ENCODE assay signal across 10 mouse cellular contexts in the genomic region with DNA sequence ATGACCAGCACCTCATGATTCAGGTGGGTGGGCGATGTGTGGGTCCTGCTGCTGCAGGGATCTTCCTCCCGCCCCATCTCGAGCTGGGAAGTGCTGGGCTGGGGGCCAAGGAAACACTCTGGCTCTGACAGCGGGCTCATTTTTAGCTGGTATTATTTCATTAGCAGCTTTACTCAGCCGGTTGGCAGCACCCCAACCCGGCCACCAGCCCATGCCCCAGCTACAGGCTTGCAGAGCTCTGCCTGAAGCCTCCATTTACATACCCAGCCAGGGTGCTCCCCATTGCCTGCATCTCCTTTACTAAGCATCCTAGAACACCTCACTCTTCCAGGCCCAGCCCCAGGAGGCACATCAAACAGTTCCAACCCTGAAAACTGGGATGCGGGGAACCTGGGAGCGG. TPM values are rescaled to one million over a fixed set of nuclear protein-coding genes. Genes with fewer than 3 reads are reported as not detected.
A peak's percentile ranks its signal among the peaks of the same experiment; 100 is the strongest.
DNase-seq lines count a peak whose midpoint lies in the region; ATAC-seq and TF ChIP-seq lines count a peak whose summit lies in the region.
"Had no signal": no experiment of that assay in that cellular context is flagged by ENCODE, and none has a peak within 500 bp of the region (broad histone marks: within the 10 kb centered on the region; RNA-seq: fewer than 3 reads in every experiment).

No protein-coding gene starts in this region.

- no peaks in the 10 kb centered on the region for H3K36me3 ChIP-seq in heart, embryonic 12.5 days
- H3K36me3 ChIP-seq in stomach, postnatal 0 days (ENCODE audit: control insufficient read depth, insufficient read depth, low read length), result no peaks in the 10 kb centered on the region
- no peaks in the 10 kb centered on the region for H3K36me3 ChIP-seq in kidney, embryonic 16.5 days (ENCODE audit: insufficient read depth, low read length)
- no peaks in the 10 kb centered on the region for H3K36me3 ChIP-seq in lung, postnatal 0 days (ENCODE audit: insufficient read depth, low read length)
- H3K36me3 ChIP-seq: liver, embryonic 15.5 days had no signal

- H3K9ac ChIP-seq in heart, embryonic 12.5 days, result no peak overlapping the region
- no peak overlapping the region for H3K9ac ChIP-seq in stomach, postnatal 0 days (ENCODE audit: low read length)
- no peak overlapping the region for H3K9ac ChIP-seq in kidney, embryonic 16.5 days (replicated peaks; ENCODE audit: low read length)
- H3K9ac ChIP-seq in lung, postnatal 0 days (replicated peaks; ENCODE audit: low read depth), result no peak overlapping the region
- H3K9ac ChIP-seq: liver, embryonic 15.5 days had no signal

- H3K4me2 ChIP-seq in heart, embryonic 12.5 days, result no peak overlapping the region
- no peak overlapping the region for H3K4me2 ChIP-seq in stomach, postnatal 0 days (replicated peaks; ENCODE audit: low read depth)
- H3K4me2 ChIP-seq in kidney, embryonic 16.5 days (replicated peaks; ENCODE audit: low read depth, low read length), result no peak overlapping the region
- no peak overlapping the region for H3K4me2 ChIP-seq in lung, postnatal 0 days (replicated peaks; ENCODE audit: low read depth, low read length)
- H3K4me2 ChIP-seq: liver, embryonic 15.5 days had no signal

- ATAC-seq in heart, embryonic 12.5 days (ENCODE audit: insufficient number of reproducible peaks, low FRiP score), result no peak
- no peak for ATAC-seq in stomach, postnatal 0 days (ENCODE audit: low FRiP score, low TSS enrichment)
- no peak for ATAC-seq in kidney, embryonic 16.5 days (ENCODE audit: low FRiP score, low TSS enrichment)
- no peak for ATAC-seq in lung, postnatal 0 days
- ATAC-seq: inflammation-experienced regulatory T-cells, adult 6 months had no signal

- peak; percentile 44 to 46 for DNase-seq in heart, postnatal 10 days
- DNase-seq in cerebellum, adult 11-12 months, result peak; percentile 27
- peak; percentile 41 to 48 for DNase-seq in frontal cortex, postnatal 10 days (ENCODE audit: low spot score in 2 of 2)
- peak; percentile 52 to 72 for DNase-seq in left cerebral cortex, postnatal 25 days (ENCODE audit: low spot score in 2 of 2)
- no peak for DNase-seq in stomach, postnatal 0 days (ENCODE audit: low spot score)
- no peak for DNase-seq in lung, postnatal 0 days (ENCODE audit: low spot score)

- TF ChIP-seq CTCF in stomach, postnatal 0 days (IDR thresholded peaks at IDR 0.05; ENCODE audit: low read depth), result no peak
- no peak for TF ChIP-seq CTCF in lung, postnatal 0 days (IDR thresholded peaks at IDR 0.05)

- peaks cover 22% of the 10 kb centered on the region for H3K4me1 ChIP-seq in heart, embryonic 12.5 days (replicated peaks)
- no peaks in the 10 kb centered on the region for H3K4me1 ChIP-seq in stomach, postnatal 0 days (replicated peaks; ENCODE audit: control insufficient read depth, insufficient read depth)
- no peaks in the 10 kb centered on the region for H3K4me1 ChIP-seq in kidney, embryonic 16.5 days (ENCODE audit: insufficient read depth, low read length)
- H3K4me1 ChIP-seq in lung, postnatal 0 days (ENCODE audit: insufficient read depth, low read depth, low read length), result no peaks in the 10 kb centered on the region

- H3K27ac ChIP-seq in heart, embryonic 12.5 days (ENCODE audit: poor library complexity, severe bottlenecking), result no peak overlapping the region
- no peak overlapping the region for H3K27ac ChIP-seq in stomach, postnatal 0 days (replicated peaks)
- no peak overlapping the region for H3K27ac ChIP-seq in kidney, embryonic 16.5 days (ENCODE audit: low read length)
- no peak overlapping the region for H3K27ac ChIP-seq in lung, postnatal 0 days (ENCODE audit: low read length)
- H3K27ac ChIP-seq: liver, embryonic 15.5 days had no signal

- intact Hi-C loops in heart, postnatal 10 days (cut with DNase I), result no loop called here
- intact Hi-C loops in left cerebral cortex, postnatal 25 days (cut with DNase I), result no loop called here

- TF ChIP-seq EP300 in stomach, postnatal 0 days (optimal IDR thresholded peaks at IDR 0.05), result no peak
- no peak for TF ChIP-seq EP300 in lung, postnatal 0 days (IDR thresholded peaks at IDR 0.05)

- no peaks in the 10 kb centered on the region; the same call in none of the 2 replicates for H3K27me3 ChIP-seq in heart, embryonic 12.5 days (replicated peaks)
- H3K27me3 ChIP-seq in stomach, postnatal 0 days (ENCODE audit: control insufficient read depth, insufficient read depth, low read length), result no peaks in the 10 kb centered on the region
- no peaks in the 10 kb centered on the region for H3K27me3 ChIP-seq in kidney, embryonic 16.5 days (ENCODE audit: insufficient read depth, low read length)
- H3K27me3 ChIP-seq in lung, postnatal 0 days (replicated peaks; ENCODE audit: insufficient read depth, low read length), result no peaks in the 10 kb centered on the region
- H3K27me3 ChIP-seq: liver, embryonic 15.5 days had no signal

- WGBS in heart, embryonic 12.5 days, result 70% methylated on average over 8 of the region's 8 CpGs
- WGBS in stomach, postnatal 0 days, result 57% methylated on average over 8 of the region's 8 CpGs
- 68% methylated on average over 8 of the region's 8 CpGs for WGBS in kidney, embryonic 16.5 days
- 47% methylated on average over 8 of the region's 8 CpGs for WGBS in lung, postnatal 0 days

- no peak overlapping the region for H3K4me3 ChIP-seq in heart, embryonic 12.5 days
- no peak overlapping the region for H3K4me3 ChIP-seq in stomach, postnatal 0 days (ENCODE audit: low read depth, low read length)
- no peak overlapping the region for H3K4me3 ChIP-seq in kidney, embryonic 16.5 days (ENCODE audit: low read length)
- no peak overlapping the region for H3K4me3 ChIP-seq in lung, postnatal 0 days (ENCODE audit: low read depth, low read length)
- H3K4me3 ChIP-seq: liver, embryonic 15.5 days had no signal

- no peaks in the 10 kb centered on the region for H3K9me3 ChIP-seq in heart, embryonic 12.5 days (replicated peaks)
- H3K9me3 ChIP-seq in stomach, postnatal 0 days (ENCODE audit: control insufficient read depth, low read length), result no peaks in the 10 kb centered on the region
- no peaks in the 10 kb centered on the region for H3K9me3 ChIP-seq in kidney, embryonic 16.5 days (ENCODE audit: low read length)
- no peaks in the 10 kb centered on the region for H3K9me3 ChIP-seq in lung, postnatal 0 days (ENCODE audit: low read length)
- H3K9me3 ChIP-seq: liver, embryonic 15.5 days had no signal

RNA-seq across cellular contexts. Expression of gene Slco4a1, which starts 29.0 kb away (rescaled TPM):
- 1 to 10 TPM in 1 of 2 experiments, under 1 TPM in 1; 0.15 to 1.2 TPM for total RNA-seq in heart, postnatal 10 days (2021)
- 0.51 and 0.67 TPM in 2 replicates for polyA plus RNA-seq in heart, embryonic 12.5 days (2016; fragmentation: Nextera tagmentation; extraction: Ambion mirVana)
- 1 to 10 TPM in 1 of 2 experiments, under 1 TPM in 1; 0.94 to 1.5 TPM for total RNA-seq in left cerebral cortex, postnatal 25 days (2021)
- polyA plus RNA-seq in stomach, postnatal 0 days (2015; fragmentation: Nextera tagmentation; extraction: Ambion mirVana), result 4.2 and 5.6 TPM in 2 replicates
- polyA plus RNA-seq in kidney, embryonic 16.5 days (2015; fragmentation: Nextera tagmentation; extraction: Ambion mirVana), result 3.2 and 3.3 TPM in 2 replicates
- 0.20 and 0.21 TPM in 2 replicates for polyA plus RNA-seq in lung, postnatal 0 days (2015; fragmentation: Nextera tagmentation; extraction: Ambion mirVana)

Comparison
In these comparisons a context has a peak if more than half of its experiments do, and no peak if none do; other contexts are left out.
1. DNase-seq: peak in heart, postnatal 10 days (2 of 2), cerebellum, adult 11-12 months (single experiment), frontal cortex, postnatal 10 days (2 of 2) and left cerebral cortex, postnatal 25 days (2 of 2); none in stomach, postnatal 0 days (single experiment) and lung, postnatal 0 days (single experiment).